Mouse (Mus musculus): ENCODE measurements around the gene Nppb.

DNA sequence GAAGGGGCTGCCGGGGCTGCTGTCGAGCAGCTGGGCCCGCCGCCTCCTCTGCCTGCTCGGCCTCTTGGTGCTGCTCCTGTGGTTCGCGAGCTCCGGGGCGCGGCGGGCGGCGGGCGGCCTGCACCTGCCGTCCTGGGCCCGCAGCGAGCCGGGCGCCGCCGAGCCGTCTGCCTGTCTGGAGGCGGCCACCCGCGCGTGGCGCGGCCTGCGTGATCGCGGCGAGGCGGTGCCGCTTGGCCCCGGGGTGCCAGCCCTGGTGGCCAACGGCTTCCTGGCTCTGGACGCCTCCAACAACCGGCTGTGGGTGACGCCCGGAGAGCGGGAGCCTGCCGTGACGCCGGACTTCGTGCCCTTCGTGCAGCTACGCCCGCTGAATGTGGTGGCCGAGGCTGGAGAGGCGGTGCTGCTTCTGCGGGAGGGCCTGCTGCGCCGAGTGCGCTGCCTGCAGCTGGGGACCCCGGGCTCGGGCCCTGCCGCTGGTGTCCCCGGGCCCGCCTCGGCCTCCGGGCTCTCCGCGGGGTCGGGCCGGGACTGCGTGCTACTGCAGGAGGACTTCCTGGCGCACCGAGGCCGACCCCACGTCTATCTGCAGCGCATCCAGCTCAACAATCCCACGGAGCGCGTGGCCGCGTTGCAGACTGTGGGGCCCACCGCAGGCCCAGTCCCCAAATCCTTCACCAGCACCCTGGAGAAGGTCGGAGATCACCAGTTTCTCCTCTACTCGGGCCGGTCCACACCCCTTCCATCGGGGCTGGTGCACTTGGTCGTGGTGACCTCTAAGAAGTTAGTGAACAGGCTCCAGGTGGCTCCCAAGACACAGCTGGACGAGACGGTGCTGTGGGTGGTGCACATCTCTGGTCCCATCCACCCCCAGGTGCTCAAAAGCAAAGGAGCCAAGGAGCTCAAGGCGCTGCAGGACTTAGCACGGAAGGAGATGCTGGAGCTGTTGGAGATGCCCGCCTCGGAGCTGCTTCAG lies 44.3 kb upstream of the Nppb start:
- TF ChIP-seq CTCF (IDR thresholded peaks at IDR 0.05; ENCODE audit: borderline replicate concordance, extremely low read depth, insufficient read depth, insufficient read length) (no peak), POLR2A (IDR thresholded peaks at IDR 0.05; ENCODE audit: borderline replicate concordance, extremely low read depth, insufficient read depth, insufficient read length, poor library complexity, severe bottlenecking) (no peak)
